Mouse (Mus musculus) midbrain, embryonic 11.5 days (tissue): Measurements from ENCODE around the gene Poc1b. TPM values are rescaled to one million over a fixed set of nuclear protein-coding genes. Genes with fewer than 3 reads are reported as not detected.

ENCODE experiments used
- ATAC-seq: fragments of 200-750 bp; cut with Nextera tagmentation; 2 replicates; pipeline ENCODE4 v1.8.0; 2017; ENCODE audit warnings: moderate TSS enrichment, moderate library complexity; ENCODE audit not compliant: low FRiP score
- DNase-seq: peaks from one replicate; pipeline ENCODE4 v3.0.0; 2015; ENCODE audit warnings: low spot score; ENCODE audit errors: missing footprints
- H3K27ac ChIP-seq: fragments of 300-500 bp; sonication (generic); 2 replicates; pipeline ENCODE4 v1.5.1; 2014; ENCODE audit warnings: low read depth, low read length
- H3K27me3 ChIP-seq: fragments of 300-500 bp; sonication (generic); 2 replicates; pipeline ENCODE4 v1.6.1; 2014; ENCODE audit warnings: mild to moderate bottlenecking, low read length, moderate library complexity, mixed read lengths; ENCODE audit not compliant: control insufficient read depth, insufficient read depth
- H3K36me3 ChIP-seq: fragments of 300-500 bp; sonication (generic); 2 replicates; pipeline ENCODE4 v1.6.1; 2014; ENCODE audit warnings: mild to moderate bottlenecking, low read length, moderate library complexity, mixed read lengths; ENCODE audit not compliant: control insufficient read depth, insufficient read depth
- H3K4me1 ChIP-seq: fragments of 300-500 bp; sonication (generic); 2 replicates; pipeline ENCODE4 v1.6.1; 2014; ENCODE audit warnings: low read length; ENCODE audit not compliant: control insufficient read depth, insufficient read depth
- H3K4me2 ChIP-seq: fragments of 300-500 bp; sonication (generic); 2 replicates; pipeline ENCODE4 v1.6.1; 2014; ENCODE audit warnings: mild to moderate bottlenecking, moderate library complexity
- H3K4me3 ChIP-seq: fragments of 300-500 bp; sonication (generic); 2 replicates; pipeline ENCODE4 v1.5.1; 2014; ENCODE audit warnings: low read depth, low read length
- H3K9ac ChIP-seq: fragments of 300-500 bp; sonication (generic); 2 replicates; pipeline ENCODE4 v1.6.1; 2014; ENCODE audit warnings: low read length
- H3K9me3 ChIP-seq: fragments of 300-500 bp; sonication (generic); 2 replicates; pipeline ENCODE4 v1.6.1; 2016; ENCODE audit warnings: low read length; ENCODE audit not compliant: control insufficient read depth
- WGBS: fragments of 180-500 bp; shearing (Covaris S2); extraction: QIAGEN DNeasy Blood & Tissue Kit; methylation state at CpG from one replicate; pipeline ENCODE4 v1.1.7; 2014; 5-methylcytosine and 5-hydroxymethylcytosine counted together
- polyA plus RNA-seq: library from polyadenylated mRNA; unstranded; fragments of >200 nt; fragmentation: Nextera tagmentation; extraction: Ambion mirVana; gene quantifications from 2 replicates; pipeline ENCODE4 v1.2.1, GENCODE M21; 2014

Poc1b gene
- polyA plus RNA-seq, 1 experiment from 2014 or later = 37.2 TPM

GRCm38 (mm10) chr10:99229031-99229684 lies 122.3 kb downstream of the Poc1b start:
- no peaks in the 10 kb centered on the region for H3K9me3 ChIP-seq
- no peaks in the 10 kb centered on the region for H3K36me3 ChIP-seq
- DNase-seq (no peak), ATAC-seq (peak; percentile 73)
- peak overlapping the region; percentile 32; the same call in 1 of the 2 replicates for H3K27ac ChIP-seq
- peaks cover 15% of the 10 kb centered on the region for H3K4me1 ChIP-seq
- no peaks in the 10 kb centered on the region for H3K27me3 ChIP-seq
- WGBS = 17% methylated on average over 16 of the region's 16 CpGs
- H3K4me2 ChIP-seq = peak overlapping the region; percentile 21
- H3K9ac ChIP-seq = peak overlapping the region; percentile 10; the same call in 1 of the 2 replicates
- H3K4me3 ChIP-seq = no peak overlapping the region

GRCm38 (mm10) chr10:99232518-99233227 lies 125.8 kb downstream of the Poc1b start:
- Histone ChIP-seq H3K9me3 (no peaks in the 10 kb centered on the region), H3K4me1 (peaks cover 15% of the 10 kb centered on the region), H3K27me3 (no peaks in the 10 kb centered on the region), H3K4me3 (no peak overlapping the region), H3K9ac (no peak overlapping the region), H3K27ac (no peak overlapping the region), H3K36me3 (no peaks in the 10 kb centered on the region), H3K4me2 (no peak overlapping the region)
- DNase-seq (no peak), ATAC-seq (no peak)
- 77% methylated on average over 7 of the region's 7 CpGs for WGBS

GRCm38 (mm10) chr10:99234336-99234735 lies 127.5 kb downstream of the Poc1b start:
- Histone ChIP-seq H3K4me3 (no peak overlapping the region), H3K4me1 (peaks cover 1% of the 10 kb centered on the region; the same call in 1 of the 2 replicates), H3K36me3 (no peaks in the 10 kb centered on the region), H3K9me3 (no peaks in the 10 kb centered on the region), H3K4me2 (no peak overlapping the region), H3K27me3 (no peaks in the 10 kb centered on the region), H3K27ac (no peak overlapping the region), H3K9ac (no peak overlapping the region)
- ATAC-seq (no peak), DNase-seq (no peak)
- 91% methylated on average over 8 of the region's 8 CpGs for WGBS

- no peaks in the 10 kb centered on the region for H3K27me3 ChIP-seq
Observed at GRCm38 (mm10) chr10:99235081-99235480, 128.2 kb downstream of the Poc1b start.

GRCm38 (mm10) chr10:99237205-99237832 lies 130.5 kb downstream of the Poc1b start:
- 82% methylated on average over 11 of the region's 11 CpGs for WGBS
- H3K4me1 ChIP-seq = no peaks in the 10 kb centered on the region
- no peak for ATAC-seq

More at GRCm38 (mm10) chr10:99235081-99235480, 128.2 kb downstream of the Poc1b start:
- no peaks in the 10 kb centered on the region for H3K9me3 ChIP-seq
- no peaks in the 10 kb centered on the region for H3K36me3 ChIP-seq
- no peaks in the 10 kb centered on the region for H3K4me1 ChIP-seq
- DNase-seq = no peak
- no peak overlapping the region for H3K4me3 ChIP-seq
- no peak for ATAC-seq
- H3K9ac ChIP-seq = no peak overlapping the region
- WGBS = 93% methylated on average over 9 of the region's 9 CpGs
- no peak overlapping the region for H3K4me2 ChIP-seq
- H3K27ac ChIP-seq = no peak overlapping the region

GRCm38 (mm10) chr10:99238537-99238936 lies 131.7 kb downstream of the Poc1b start:
- Histone ChIP-seq H3K9me3 (no peaks in the 10 kb centered on the region), H3K4me3 (no peak overlapping the region), H3K36me3 (no peaks in the 10 kb centered on the region), H3K9ac (no peak overlapping the region), H3K27ac (no peak overlapping the region), H3K4me1 (no peaks in the 10 kb centered on the region), H3K27me3 (no peaks in the 10 kb centered on the region), H3K4me2 (no peak overlapping the region)
- ATAC-seq (no peak), DNase-seq (no peak)
- WGBS = 79% methylated on average over 11 of the region's 11 CpGs

More at GRCm38 (mm10) chr10:99237205-99237832, 130.5 kb downstream of the Poc1b start:
- no peak overlapping the region for H3K27ac ChIP-seq
- no peak overlapping the region for H3K4me3 ChIP-seq
- no peaks in the 10 kb centered on the region for H3K36me3 ChIP-seq
- DNase-seq = no peak
- no peak overlapping the region for H3K9ac ChIP-seq
- H3K27me3 ChIP-seq = no peaks in the 10 kb centered on the region
- H3K9me3 ChIP-seq = no peaks in the 10 kb centered on the region
- H3K4me2 ChIP-seq = no peak overlapping the region

GRCm38 (mm10) chr10:99241284-99241828 lies 134.5 kb downstream of the Poc1b start:
- H3K9me3 ChIP-seq = no peaks in the 10 kb centered on the region
- no peak overlapping the region for H3K27ac ChIP-seq
- H3K27me3 ChIP-seq = no peaks in the 10 kb centered on the region
- DNase-seq (no peak), ATAC-seq (no peak)
- no peak overlapping the region for H3K9ac ChIP-seq
- 89% methylated on average over 7 of the region's 7 CpGs for WGBS
- H3K4me1 ChIP-seq = no peaks in the 10 kb centered on the region
- no peak overlapping the region for H3K4me3 ChIP-seq
- no peak overlapping the region for H3K4me2 ChIP-seq
- H3K36me3 ChIP-seq = no peaks in the 10 kb centered on the region

- H3K4me1 ChIP-seq = no peaks in the 10 kb centered on the region
- H3K9ac ChIP-seq = no peak overlapping the region
- H3K4me2 ChIP-seq = no peak overlapping the region
- H3K9me3 ChIP-seq = no peaks in the 10 kb centered on the region
- DNase-seq (no peak), ATAC-seq (no peak)
- H3K36me3 ChIP-seq = no peaks in the 10 kb centered on the region
- WGBS = 91% methylated on average over 16 of the region's 16 CpGs
- H3K27me3 ChIP-seq = no peaks in the 10 kb centered on the region
- H3K4me3 ChIP-seq = no peak overlapping the region
- H3K27ac ChIP-seq = no peak overlapping the region
Observed at GRCm38 (mm10) chr10:99241829-99242711, 135.2 kb downstream of the Poc1b start.
